Mouse (Mus musculus) layer of hippocampus, adult 2 months (tissue): ENCODE measurements at regions not wholly inside any gene's neighbourhood (a gene's known extent, or its start where the extent isn't known, plus 50 kb on each side); places are given as distances from the start of the nearest gene placed in this dataset.
A peak's percentile ranks its signal among the peaks of the same experiment; 100 is the strongest.

Experiments
- DNase-seq, 2 experiments: peaks; one replicate each; pipeline ENCODE4 v3.0.0; 2022; ENCODE audit warnings: low spot score in 2 of 2
- H3K27ac ChIP-seq: fragments of 200-600 bp; 2 replicates; pipeline ENCODE4 v1.8.1; 2022
- H3K4me3 ChIP-seq: fragments of 200-600 bp; 2 replicates; pipeline ENCODE4 v1.8.1; 2022; ENCODE audit warnings: mild to moderate bottlenecking
- CTCF ChIP-seq: fragments of 200-600 bp; conservative IDR thresholded peaks from 2 replicates; pipeline ENCODE4 v1.8.1; 2022; ENCODE audit warnings: antibody characterized with exemption, mild to moderate bottlenecking, moderate library complexity

- no peak for TF ChIP-seq CTCF
- Histone ChIP-seq H3K27ac (no peak overlapping the region), H3K4me3 (no peak overlapping the region)
- no peak for DNase-seq
Measured at GRCm38 (mm10) chr11:18586468-18586867, 432.3 kb downstream of the Meis1 start.

- Histone ChIP-seq H3K27ac (no peak overlapping the region), H3K4me3 (no peak overlapping the region)
- DNase-seq: no peak
- TF ChIP-seq CTCF: no peak
Measured at GRCm38 (mm10) chr11:18585031-18585430, 433.8 kb downstream of the Meis1 start.

DNA sequence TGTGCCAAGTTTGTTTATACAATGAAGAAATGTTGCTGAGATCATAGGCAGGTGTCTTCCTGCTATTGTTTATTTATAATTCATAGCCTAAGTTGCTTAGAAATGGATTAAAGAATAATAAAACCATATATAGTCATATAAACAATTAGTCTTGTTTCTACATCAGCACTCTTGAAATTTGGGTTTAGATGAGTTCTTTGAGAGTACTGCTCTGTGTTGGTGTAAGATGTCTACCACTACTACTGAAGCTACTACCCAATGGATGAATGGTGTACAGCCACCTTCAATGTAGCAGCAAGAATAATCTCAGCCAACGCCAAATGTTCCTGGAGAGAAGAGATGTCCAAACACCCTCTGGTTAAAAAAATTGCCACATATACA lies 436.0 kb downstream of the Meis1 start:
- DNase-seq: no peak
- Histone ChIP-seq H3K4me3 (no peak overlapping the region), H3K27ac (no peak overlapping the region)
- TF ChIP-seq CTCF: no peak

DNA sequence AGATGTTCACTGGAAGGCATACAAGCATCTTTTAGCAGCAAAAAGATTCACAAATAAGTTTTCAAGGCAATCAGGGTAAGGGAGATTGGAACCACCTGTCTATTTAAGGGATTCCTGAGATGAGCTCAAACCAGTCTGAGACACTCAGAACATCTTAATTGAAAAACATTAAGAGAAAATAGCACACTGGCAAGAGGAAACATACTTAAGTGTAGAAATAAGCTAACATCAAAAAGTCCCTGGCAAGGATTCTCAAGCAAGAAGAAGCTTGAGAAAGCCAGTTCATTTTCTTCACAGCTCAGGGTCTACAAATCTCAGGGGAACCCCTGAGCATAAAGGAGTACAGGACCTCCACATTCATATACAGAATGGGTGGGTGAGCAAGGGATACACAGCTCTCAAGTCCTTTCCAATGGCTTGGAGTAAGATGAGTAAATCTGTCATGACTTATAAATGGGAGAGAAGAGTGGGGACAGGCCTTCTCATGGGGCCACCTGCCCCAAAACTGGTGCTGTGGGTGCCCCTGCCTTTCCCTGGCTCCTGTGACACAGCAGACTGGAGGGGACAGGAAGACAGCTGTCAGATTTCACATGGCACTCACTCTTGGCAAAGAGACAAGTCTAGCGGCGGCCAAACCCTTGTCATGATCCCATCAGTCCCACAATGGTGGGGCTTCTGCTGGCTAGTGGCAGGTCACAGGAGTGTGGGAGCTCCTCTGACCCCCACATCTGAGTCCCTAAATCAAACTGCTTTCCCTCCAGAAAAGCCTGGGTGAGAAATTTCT lies 436.6 kb downstream of the Meis1 start:
- Histone ChIP-seq H3K4me3 (no peak overlapping the region), H3K27ac (no peak overlapping the region)
- no peak for TF ChIP-seq CTCF
- no peak for DNase-seq

GRCm38 (mm10) chr11:18581078-18581800 lies 437.5 kb downstream of the Meis1 start:
- DNase-seq: peak in 1 of 2 experiments; percentile 1
- no peak overlapping the region for H3K4me3 ChIP-seq
- H3K27ac ChIP-seq: no peak overlapping the region
- TF ChIP-seq CTCF: no peak

- Histone ChIP-seq H3K4me3 (no peak overlapping the region), H3K27ac (no peak overlapping the region)
- no peak for TF ChIP-seq CTCF
- DNase-seq: no peak
Measured at GRCm38 (mm10) chr11:18571557-18572209, 447.1 kb downstream of the Meis1 start.

GRCm38 (mm10) chr11:18563011-18563410 lies 455.8 kb downstream of the Meis1 start:
- no peak overlapping the region for H3K4me3 ChIP-seq
- no peak for TF ChIP-seq CTCF
- no peak for DNase-seq
- no peak overlapping the region for H3K27ac ChIP-seq

DNA sequence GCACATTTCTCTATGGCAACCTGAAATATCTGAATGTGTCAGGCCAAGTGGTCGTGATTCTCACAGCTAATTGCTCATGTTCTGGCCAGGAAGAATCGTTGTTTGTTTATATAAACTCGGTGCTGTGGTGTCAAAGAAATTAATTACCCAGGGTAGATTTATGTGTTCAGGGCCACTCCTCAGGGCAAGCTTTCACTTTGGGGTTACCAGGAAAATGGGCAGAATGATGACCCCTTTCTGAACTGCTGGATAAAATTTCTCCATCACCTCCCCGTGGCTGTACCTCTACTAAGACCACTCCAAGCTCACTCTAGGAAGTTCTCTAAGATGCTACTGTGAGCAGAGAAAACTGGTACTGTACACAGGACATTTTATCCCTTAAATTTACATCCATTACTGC lies 460.1 kb downstream of the Meis1 start:
- TF ChIP-seq CTCF: no peak
- H3K4me3 ChIP-seq: no peak overlapping the region
- H3K27ac ChIP-seq: no peak overlapping the region
- no peak for DNase-seq

DNA sequence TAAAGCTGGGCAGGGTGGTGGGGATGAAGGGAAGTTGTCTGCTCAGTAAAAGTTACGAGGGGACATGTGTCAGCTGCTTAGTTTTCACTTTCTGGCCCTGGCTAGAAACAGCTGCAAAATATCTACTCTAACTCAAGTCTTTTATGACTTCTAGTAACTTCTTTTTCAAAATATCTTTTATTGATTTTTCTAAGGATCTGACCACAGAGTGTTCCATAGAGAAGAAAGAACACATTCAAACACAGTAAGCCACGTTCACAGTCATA lies 483.3 kb downstream of the Meis1 start:
- no peak overlapping the region for H3K27ac ChIP-seq
- H3K4me3 ChIP-seq: no peak overlapping the region
- DNase-seq: no peak
- TF ChIP-seq CTCF: no peak

GRCm38 (mm10) chr11:18534807-18535591 lies 483.8 kb downstream of the Meis1 start:
- Histone ChIP-seq H3K27ac (no peak overlapping the region), H3K4me3 (no peak overlapping the region)
- TF ChIP-seq CTCF: no peak
- DNase-seq: no peak

DNA sequence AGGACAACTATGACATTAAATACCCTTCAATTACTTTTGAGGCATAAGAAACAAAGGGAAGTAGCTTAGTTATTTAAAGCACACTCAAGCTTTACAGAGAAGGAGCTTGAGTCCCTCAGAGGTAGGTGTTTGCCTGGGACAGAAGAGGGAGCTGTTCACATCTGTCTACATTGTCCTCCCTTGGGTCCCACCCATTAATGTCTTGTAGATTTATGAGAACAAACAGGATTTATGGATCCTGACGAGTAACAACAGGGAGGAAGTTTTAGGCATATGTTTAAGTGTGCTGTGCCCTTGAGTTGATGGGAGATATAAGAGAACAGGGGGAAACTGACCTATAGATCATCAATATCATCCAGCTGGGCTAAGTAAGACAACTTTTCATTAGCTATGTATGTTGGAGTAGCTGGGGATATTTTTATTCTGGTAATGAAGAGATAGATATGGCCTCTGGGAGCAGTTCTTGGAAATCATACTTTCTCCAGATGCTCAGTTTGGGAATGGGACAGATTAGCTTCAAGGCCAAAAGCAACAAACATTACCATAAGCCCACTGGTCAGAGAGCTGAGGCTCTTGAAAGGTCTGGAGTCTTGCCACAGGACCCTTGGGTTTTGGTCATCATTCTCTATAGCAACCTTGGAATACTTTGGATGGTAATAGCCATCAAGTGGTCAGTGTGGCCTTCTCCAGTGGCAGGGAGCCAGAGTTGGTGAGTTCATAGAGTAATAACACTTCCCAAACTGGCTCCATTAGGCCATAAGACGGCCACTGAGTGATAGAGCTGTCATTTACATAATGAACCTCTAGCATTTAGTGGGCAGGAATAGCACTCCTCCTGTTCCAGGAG lies 487.3 kb downstream of the Meis1 start:
- no peak for TF ChIP-seq CTCF
- no peak for DNase-seq
- Histone ChIP-seq H3K27ac (no peak overlapping the region), H3K4me3 (no peak overlapping the region)

DNA sequence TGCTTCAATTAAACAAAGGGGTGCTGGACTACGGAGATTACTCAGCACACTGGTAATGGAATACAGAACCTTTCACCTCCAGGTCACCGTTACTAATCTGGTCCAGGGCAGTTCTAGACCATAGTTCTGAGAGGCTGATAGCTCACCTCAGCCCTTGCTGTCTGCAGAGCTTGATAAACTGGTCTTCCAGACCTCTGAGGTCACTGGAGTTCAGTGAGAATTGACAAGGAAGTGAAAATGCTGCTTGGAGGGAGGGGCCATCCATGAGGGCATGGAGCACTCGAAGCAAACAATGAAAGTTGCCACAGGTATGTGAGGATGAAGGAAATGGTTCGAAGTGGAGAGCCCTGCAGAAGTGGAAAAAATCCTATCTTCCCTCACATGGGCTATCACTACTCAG lies 490.2 kb downstream of the Meis1 start:
- H3K27ac ChIP-seq: no peak overlapping the region
- no peak for TF ChIP-seq CTCF
- no peak for DNase-seq
- no peak overlapping the region for H3K4me3 ChIP-seq
